Mouse (Mus musculus): ENCODE results near the gene Hbb-bh1. TPM values are rescaled to one million over a fixed set of nuclear protein-coding genes. Genes with fewer than 3 reads are reported as not detected.

Gene Hbb-bh1
- polyA plus RNA-seq (2016; fragmentation: Nextera tagmentation; extraction: Ambion mirVana) = 8,898 and 9,884 TPM in 2 replicates

DNA sequence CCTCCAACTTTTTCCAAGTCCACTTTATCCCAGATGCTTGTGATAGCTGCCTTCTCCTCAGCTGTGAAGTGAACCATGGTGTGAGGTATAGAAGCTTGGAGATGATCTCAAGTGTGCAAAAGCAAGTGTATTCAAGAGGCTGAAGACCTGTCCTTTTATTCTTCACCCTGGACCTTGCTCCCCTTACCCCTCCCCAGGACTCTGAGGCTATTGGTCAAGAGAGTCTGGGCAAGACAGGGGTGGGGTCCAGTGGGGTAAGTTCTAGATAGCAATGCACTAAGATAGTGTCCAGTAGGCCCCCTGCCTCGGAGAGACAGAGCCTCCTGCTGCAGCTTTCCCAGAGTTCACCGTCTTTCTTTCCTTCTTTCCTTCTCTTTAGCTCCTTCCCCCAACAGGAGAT, at the start of gene Hbb-bh1:
TSS of gene Hbb-bh1 (minus strand) at position 131 of the 400 bp plus-strand sequence.
- WGBS = 68% methylated on average over 2 of the region's 2 CpGs
- H3K36me3 ChIP-seq = no peaks in the 10 kb centered on the region
- peak; percentile 89 for DNase-seq (ENCODE audit: low spot score)
- H3K27ac ChIP-seq = peak within 1 kb of the TSS; percentile 42; the same call in 1 of the 2 replicates
- peak within 1 kb of the TSS; percentile 22 for H3K4me3 ChIP-seq
- no peaks in the 10 kb centered on the region for H3K9me3 ChIP-seq
- H3K27me3 ChIP-seq (ENCODE audit: insufficient read depth, poor library complexity, severe bottlenecking) = no peaks in the 10 kb centered on the region
- H3K4me1 ChIP-seq = no peaks in the 10 kb centered on the region

- Histone ChIP-seq H3K27me3 (ENCODE audit: insufficient read depth, poor library complexity, severe bottlenecking) (no peaks in the 10 kb centered on the region), H3K27ac (no peak within 1 kb of the TSS), H3K4me3 (no peak within 1 kb of the TSS), H3K9me3 (no peaks in the 10 kb centered on the region), H3K36me3 (no peaks in the 10 kb centered on the region), H3K4me1 (no peaks in the 10 kb centered on the region)
- no peak for DNase-seq (ENCODE audit: low spot score)
These were observed 43.2 kb upstream of the Hbb-bh1 start, which contains the start of gene Olfr66 for GRCm38 (mm10) chr7:103886152-103886551. TSS of gene Olfr66 (minus strand) at chr7:103886252.

DNA sequence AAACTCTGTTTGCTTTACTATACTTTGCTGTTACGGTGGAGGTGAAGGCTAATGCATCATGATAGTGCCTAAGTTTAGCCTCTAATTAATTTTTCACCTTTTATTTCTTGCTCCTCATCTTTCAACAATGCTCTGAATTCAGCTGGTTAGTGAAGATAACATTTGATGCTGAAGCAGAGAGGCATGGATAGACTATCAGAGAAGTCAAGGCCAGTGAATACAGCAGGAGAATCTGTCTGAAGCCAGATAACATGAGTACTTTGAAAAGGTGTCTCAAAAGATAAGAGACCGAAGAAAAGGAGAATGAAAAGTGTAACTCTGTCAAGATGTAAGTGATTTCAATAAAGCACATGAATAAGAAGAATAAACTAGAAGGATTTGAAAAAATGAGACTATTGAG, 34.1 kb upstream of the Hbb-bh1 start:
- Histone ChIP-seq H3K27me3 (ENCODE audit: insufficient read depth, poor library complexity, severe bottlenecking) (no peaks in the 10 kb centered on the region), H3K4me1 (no peaks in the 10 kb centered on the region), H3K4me3 (no peak overlapping the region), H3K27ac (no peak overlapping the region), H3K9me3 (no peaks in the 10 kb centered on the region), H3K36me3 (no peaks in the 10 kb centered on the region)
- no peak for DNase-seq (ENCODE audit: low spot score)
- WGBS = 57% methylated on average over 2 of the region's 2 CpGs

GRCm38 (mm10) chr7:103874451-103874850, 31.5 kb upstream of the Hbb-bh1 start:
- no peak for DNase-seq (ENCODE audit: low spot score)
- Histone ChIP-seq H3K4me3 (no peak overlapping the region), H3K27me3 (ENCODE audit: insufficient read depth, poor library complexity, severe bottlenecking) (no peaks in the 10 kb centered on the region), H3K9me3 (no peaks in the 10 kb centered on the region), H3K27ac (no peak overlapping the region), H3K36me3 (no peaks in the 10 kb centered on the region), H3K4me1 (no peaks in the 10 kb centered on the region)
- WGBS = 44% methylated on average over 5 of the region's 5 CpGs

DNA sequence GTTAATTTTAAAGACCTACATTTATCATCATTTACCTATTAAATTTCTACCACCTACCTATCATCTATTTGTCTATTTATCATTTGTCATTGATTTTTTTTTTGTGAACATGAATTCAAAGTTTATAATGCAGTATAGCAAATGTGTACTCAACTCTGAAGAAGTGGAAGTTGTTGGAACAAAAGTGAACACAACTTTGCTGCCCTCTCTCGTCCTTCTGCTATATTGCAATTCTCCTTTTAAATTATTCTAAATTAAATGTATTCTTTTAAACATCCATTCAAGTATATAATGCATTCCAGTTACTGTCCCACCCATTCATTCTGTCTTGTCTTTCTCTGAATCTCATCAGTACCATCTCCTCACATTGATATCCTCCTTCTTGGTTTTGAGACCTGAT, 30.1 kb upstream of the Hbb-bh1 start:
- Histone ChIP-seq H3K4me3 (no peak overlapping the region), H3K36me3 (no peaks in the 10 kb centered on the region), H3K27me3 (ENCODE audit: insufficient read depth, poor library complexity, severe bottlenecking) (no peaks in the 10 kb centered on the region), H3K4me1 (no peaks in the 10 kb centered on the region), H3K9me3 (no peaks in the 10 kb centered on the region), H3K27ac (no peak overlapping the region)
- WGBS = 5% methylated on average over 1 of the region's 1 CpGs
- DNase-seq (ENCODE audit: low spot score) = no peak

- no peaks in the 10 kb centered on the region for H3K9me3 ChIP-seq
- DNase-seq (ENCODE audit: low spot score) = peak; percentile 80
- no peak overlapping the region for H3K4me3 ChIP-seq
- H3K27me3 ChIP-seq (ENCODE audit: insufficient read depth, poor library complexity, severe bottlenecking) = no peaks in the 10 kb centered on the region
- peak overlapping the region; percentile 67; the same call in 1 of the 2 replicates for H3K27ac ChIP-seq
- H3K36me3 ChIP-seq = no peaks in the 10 kb centered on the region
- no peaks in the 10 kb centered on the region for H3K4me1 ChIP-seq
These were observed 27.7 kb upstream of the Hbb-bh1 start for GRCm38 (mm10) chr7:103870667-103871066.

- Histone ChIP-seq H3K27me3 (ENCODE audit: insufficient read depth, poor library complexity, severe bottlenecking) (no peaks in the 10 kb centered on the region), H3K4me1 (no peaks in the 10 kb centered on the region), H3K4me3 (no peak overlapping the region), H3K9me3 (no peaks in the 10 kb centered on the region), H3K27ac (0 out of 2 replicates have a peak overlapping the region, but pooled peaks have one; percentile 10), H3K36me3 (no peaks in the 10 kb centered on the region)
- peak; percentile 90 for DNase-seq (ENCODE audit: low spot score)
These were observed 22.8 kb upstream of the Hbb-bh1 start for GRCm38 (mm10) chr7:103865716-103866115.

GRCm38 (mm10) chr7:103861531-103861930, 18.6 kb upstream of the Hbb-bh1 start:
- Histone ChIP-seq H3K9me3 (no peaks in the 10 kb centered on the region), H3K4me1 (no peaks in the 10 kb centered on the region; the same call in 1 of the 2 replicates), H3K27ac (peak overlapping the region; percentile 23), H3K4me3 (no peak overlapping the region), H3K27me3 (ENCODE audit: insufficient read depth, poor library complexity, severe bottlenecking) (no peaks in the 10 kb centered on the region), H3K36me3 (no peaks in the 10 kb centered on the region)
- no peak for DNase-seq (ENCODE audit: low spot score)
- 77% methylated on average over 3 of the region's 3 CpGs for WGBS

GRCm38 (mm10) chr7:103860855-103861254, 17.9 kb upstream of the Hbb-bh1 start:
- H3K9me3 ChIP-seq = no peaks in the 10 kb centered on the region
- H3K4me1 ChIP-seq = no peaks in the 10 kb centered on the region; the same call in 1 of the 2 replicates
- no peaks in the 10 kb centered on the region for H3K27me3 ChIP-seq (ENCODE audit: insufficient read depth, poor library complexity, severe bottlenecking)
- no peak overlapping the region; the same call in 1 of the 2 replicates for H3K27ac ChIP-seq
- peak; percentile 94 for DNase-seq (ENCODE audit: low spot score)
- H3K36me3 ChIP-seq = no peaks in the 10 kb centered on the region
- 40% methylated on average over 1 of the region's 1 CpGs for WGBS
- H3K4me3 ChIP-seq = no peak overlapping the region

- peak overlapping the region; percentile 69 for H3K27ac ChIP-seq
These were observed 16.1 kb upstream of the Hbb-bh1 start for GRCm38 (mm10) chr7:103859076-103859475.

DNA sequence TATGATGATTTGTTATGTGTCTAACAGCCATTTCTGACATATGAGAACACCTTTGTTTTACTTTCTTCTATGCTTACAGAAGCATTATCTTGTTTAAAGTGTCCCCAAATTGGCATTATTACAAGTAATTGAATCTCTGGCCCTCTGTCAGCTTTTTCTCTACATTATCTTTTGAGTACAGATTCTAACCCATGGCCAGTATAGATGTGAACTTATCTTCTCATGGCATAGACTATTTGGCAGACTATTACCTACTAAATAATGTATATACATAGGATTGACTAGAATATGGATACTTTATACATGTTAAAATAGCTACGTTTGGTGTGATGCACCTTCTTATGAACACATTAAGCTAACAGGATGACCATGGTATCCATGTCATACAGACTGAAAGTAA, 11.7 kb upstream of the Hbb-bh1 start:
- Histone ChIP-seq H3K4me3 (no peak overlapping the region), H3K36me3 (no peaks in the 10 kb centered on the region), H3K27me3 (ENCODE audit: insufficient read depth, poor library complexity, severe bottlenecking) (no peaks in the 10 kb centered on the region), H3K9me3 (no peaks in the 10 kb centered on the region), H3K4me1 (no peaks in the 10 kb centered on the region; the same call in 1 of the 2 replicates), H3K27ac (0 out of 2 replicates have a peak overlapping the region, but pooled peaks have one; percentile 19)
- no peak for DNase-seq (ENCODE audit: low spot score)
- WGBS = 54% methylated on average over 1 of the region's 1 CpGs

More at GRCm38 (mm10) chr7:103859076-103859475, 16.1 kb upstream of the Hbb-bh1 start:
- no peaks in the 10 kb centered on the region for H3K9me3 ChIP-seq
- H3K4me3 ChIP-seq = no peak overlapping the region
- H3K36me3 ChIP-seq = no peaks in the 10 kb centered on the region
- H3K27me3 ChIP-seq (ENCODE audit: insufficient read depth, poor library complexity, severe bottlenecking) = no peaks in the 10 kb centered on the region
- no peaks in the 10 kb centered on the region; the same call in 1 of the 2 replicates for H3K4me1 ChIP-seq
- DNase-seq (ENCODE audit: low spot score) = peak; percentile 90
- 13% methylated on average over 2 of the region's 2 CpGs for WGBS

- Histone ChIP-seq H3K36me3 (no peaks in the 10 kb centered on the region), H3K27me3 (ENCODE audit: insufficient read depth, poor library complexity, severe bottlenecking) (no peaks in the 10 kb centered on the region), H3K4me1 (no peaks in the 10 kb centered on the region), H3K9me3 (no peaks in the 10 kb centered on the region), H3K4me3 (no peak within 1 kb of the TSS), H3K27ac (peak within 1 kb of the TSS; percentile 52; the same call in 1 of the 2 replicates)
- 52% methylated on average over 2 of the region's 2 CpGs for WGBS
- peak; percentile 92 for DNase-seq (ENCODE audit: low spot score)
These were observed 10.1 kb upstream of the Hbb-bh1 start, which contains the start of gene Hbb-y for GRCm38 (mm10) chr7:103853090-103853489. TSS of gene Hbb-y (minus strand) at chr7:103853216.

DNA sequence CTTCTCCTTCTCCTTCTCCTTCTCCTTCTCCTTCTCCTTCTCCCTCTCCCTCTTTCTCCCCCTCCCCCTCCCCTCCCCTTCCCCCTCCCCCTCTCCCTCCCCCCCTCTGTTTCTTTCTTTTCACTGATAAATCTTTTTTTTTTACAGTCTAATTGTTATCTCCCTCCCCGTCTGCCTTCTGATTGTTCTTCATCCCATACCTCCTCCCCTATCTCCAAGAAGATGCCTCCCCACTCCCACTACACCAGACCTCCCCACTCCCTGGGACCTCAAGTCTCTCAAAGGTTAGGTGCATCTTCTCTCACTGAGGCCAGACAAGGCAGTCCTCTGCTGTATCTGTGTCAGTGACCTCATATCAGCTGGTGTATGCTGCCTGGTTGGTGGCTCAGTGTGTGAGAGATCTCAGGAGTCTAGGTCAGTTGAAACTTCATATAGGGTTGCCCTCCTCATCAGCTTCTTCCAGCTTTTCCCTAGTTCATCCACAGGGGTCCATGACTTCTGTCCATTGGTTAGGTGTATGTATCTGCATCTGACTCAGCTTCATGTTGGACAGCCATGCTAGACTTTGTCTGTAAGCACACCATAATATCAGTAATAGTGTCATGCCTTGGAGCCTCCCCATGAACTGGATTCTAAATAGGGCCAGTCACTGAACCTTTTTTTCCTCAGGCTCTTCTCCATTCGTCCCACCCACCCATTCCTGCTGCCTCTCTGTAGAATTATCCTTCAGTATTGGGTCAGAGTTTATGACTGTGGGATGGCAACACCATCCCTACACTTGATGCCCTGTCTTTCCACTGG, 1.8 kb upstream of the Hbb-bh1 start:
- no peak overlapping the region for H3K27ac ChIP-seq
- H3K36me3 ChIP-seq = no peaks in the 10 kb centered on the region
- H3K4me3 ChIP-seq = no peak overlapping the region
- H3K27me3 ChIP-seq (ENCODE audit: insufficient read depth, poor library complexity, severe bottlenecking) = no peaks in the 10 kb centered on the region
- DNase-seq (ENCODE audit: low spot score) = no peak
- 37% methylated on average over 1 of the region's 2 CpGs for WGBS
- no peaks in the 10 kb centered on the region for H3K4me1 ChIP-seq
- H3K9me3 ChIP-seq = no peaks in the 10 kb centered on the region

Measured in heart, embryonic 10.5 days (tissue).